8 mouse cellular contexts compared by ENCODE assay signal in the genomic region with DNA sequence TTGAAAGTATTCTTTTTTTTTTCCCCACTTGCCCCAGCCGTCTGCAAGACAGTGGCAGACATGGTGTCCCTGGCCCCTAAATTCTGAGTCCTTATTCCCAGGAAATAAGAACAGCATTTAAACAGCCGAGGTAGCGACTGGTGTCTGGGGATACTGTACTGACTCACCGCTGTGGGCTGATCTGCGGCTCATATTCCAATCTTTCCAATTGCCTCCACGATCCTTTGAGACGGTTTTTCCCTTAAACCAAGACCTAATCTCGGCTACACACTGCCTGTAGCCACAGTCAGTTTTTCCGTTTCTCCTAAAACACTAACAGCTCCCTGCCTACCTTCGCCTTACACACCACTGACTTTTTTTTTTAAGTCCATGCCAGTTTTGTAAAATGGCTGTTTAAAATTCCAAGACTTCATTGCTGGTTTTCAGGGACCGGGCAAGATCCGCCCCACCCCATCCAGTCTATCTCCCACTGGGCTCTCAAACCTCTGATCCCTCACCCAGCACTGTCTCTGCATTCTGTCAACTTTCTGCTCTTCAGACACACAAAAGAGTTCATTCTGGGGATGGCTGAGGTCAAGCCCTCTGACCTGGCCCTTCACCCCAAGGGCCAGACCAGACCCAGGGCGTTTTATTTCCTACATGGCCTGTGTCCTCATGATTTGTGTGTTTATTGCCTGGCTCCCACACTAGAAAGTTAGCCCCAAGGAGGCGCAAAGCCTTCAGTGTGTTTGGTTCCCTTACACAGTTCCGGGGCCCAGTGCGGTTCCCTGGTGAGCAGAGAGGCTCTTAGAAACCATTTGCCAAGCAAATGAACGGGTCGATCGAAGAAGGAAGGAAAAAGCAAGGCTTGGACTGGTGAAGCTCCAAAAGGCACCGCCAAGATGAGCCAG. TPM values are rescaled to one million over a fixed set of nuclear protein-coding genes. Genes with fewer than 3 reads are reported as not detected.
DNase-seq lines count a peak whose midpoint lies in the region; ATAC-seq and TF ChIP-seq lines count a peak whose summit lies in the region.

No protein-coding gene starts in this region.

- intact Hi-C loops in gastrocnemius, adult 2 months (cut with DNase I) = no loop called here

- TF ChIP-seq CTCF in gastrocnemius, adult 2 months (IDR thresholded peaks at IDR 0.05) = no peak

- H3K4me3 ChIP-seq in gastrocnemius, adult 2 months = no peak overlapping the region
- peak overlapping the region; percentile 100 for H3K4me3 ChIP-seq in forebrain, embryonic 10.5 days
- peak overlapping the region; percentile 98 for H3K4me3 ChIP-seq in limb, embryonic 14.5 days (replicated peaks; ENCODE audit: low read length)

- peak overlapping the region; percentile 100 for H3K9ac ChIP-seq in limb, embryonic 14.5 days (ENCODE audit: low read depth, low read length, severe bottlenecking)

- WGBS in forebrain, embryonic 10.5 days = 23% methylated on average over 20 of the region's 20 CpGs
- WGBS in limb, embryonic 14.5 days = 13% methylated on average over 20 of the region's 20 CpGs

- H3K9me3 ChIP-seq in forebrain, embryonic 10.5 days = peaks cover 7% of the 10 kb centered on the region; the same call in 1 of the 2 replicates
- H3K9me3 ChIP-seq in limb, embryonic 14.5 days (ENCODE audit: control insufficient read depth, low read length) = no peaks in the 10 kb centered on the region

- H3K27ac ChIP-seq in gastrocnemius, adult 2 months = peak overlapping the region; percentile 20; the same call in 1 of the 2 replicates
- peak overlapping the region; percentile 100 for H3K27ac ChIP-seq in forebrain, embryonic 10.5 days
- peak overlapping the region; percentile 63 for H3K27ac ChIP-seq in limb, embryonic 14.5 days (replicated peaks; ENCODE audit: low read depth, low read length)

- 0 out of 2 replicates have a peak, but pooled peaks cover 4% of the 10 kb centered on the region for H3K27me3 ChIP-seq in forebrain, embryonic 10.5 days (ENCODE audit: poor library complexity, severe bottlenecking)
- no peaks in the 10 kb centered on the region for H3K27me3 ChIP-seq in limb, embryonic 14.5 days (ENCODE audit: control insufficient read depth, insufficient read depth, low read length)

- H3K4me1 ChIP-seq in forebrain, embryonic 10.5 days = peaks cover 43% of the 10 kb centered on the region
- H3K4me1 ChIP-seq in limb, embryonic 14.5 days (ENCODE audit: control insufficient read depth, insufficient read depth, low read length) = peaks cover 32% of the 10 kb centered on the region

- no peak for DNase-seq in gastrocnemius, adult 2 months
- DNase-seq in gastrocnemius, postnatal 10 days = no peak
- DNase-seq in 3134 (ENCODE audit: extremely low read depth, insufficient read length, low spot score) = peak; percentile 52
- DNase-seq in forebrain, embryonic 10.5 days (ENCODE audit: extremely low spot score, low spot score) = no peak
- no peak for DNase-seq in limb, embryonic 14.5 days (ENCODE audit: low spot score)
- DNase-seq in cerebellum, postnatal 4 days (ENCODE audit: low spot score in 2 of 2) = no peak
- DNase-seq in thymus, postnatal 25 days = no peak
- no peak for DNase-seq in cerebellum, adult 9-10 months

- no peak for TF ChIP-seq POLR2A in limb, embryonic 14.5 days (IDR thresholded peaks at IDR 0.05; ENCODE audit: borderline replicate concordance, extremely low read depth, insufficient read depth, insufficient read length)

- H3K36me3 ChIP-seq in forebrain, embryonic 10.5 days (replicated peaks) = peaks cover 91% of the 10 kb centered on the region
- peaks cover 72% of the 10 kb centered on the region for H3K36me3 ChIP-seq in limb, embryonic 14.5 days (ENCODE audit: control insufficient read depth, insufficient read depth, low read length)

- no peak for ATAC-seq in limb, embryonic 14.5 days (ENCODE audit: low FRiP score, low read depth)

- H3K4me2 ChIP-seq in limb, embryonic 14.5 days (replicated peaks; ENCODE audit: low read depth, low read length, severe bottlenecking) = peak overlapping the region; percentile 97

RNA-seq across cellular contexts. Expression of gene Tnrc18, which starts 6.5 kb away (rescaled TPM):
- 10 to 100 TPM; 31.5 to 32.0 TPM for total RNA-seq in gastrocnemius, adult 2 months (2021)
- total RNA-seq in gastrocnemius, postnatal 10 days (2021) = 10 to 100 TPM; 44.8 to 64.7 TPM
- 21.5 and 22.7 TPM in 2 replicates for polyA plus RNA-seq in forebrain, embryonic 10.5 days (2016; fragmentation: Nextera tagmentation; extraction: Ambion mirVana)
- 61.1 and 85.3 TPM in 2 replicates for polyA plus RNA-seq in limb, embryonic 14.5 days (2012; rRNA removed)
- polyA plus RNA-seq in limb, embryonic 14.5 days (2014; fragmentation: Nextera tagmentation; extraction: Ambion mirVana) = 46.6 and 55.7 TPM in 2 replicates

Comparison
In these comparisons a context has a peak if more than half of its experiments do, and no peak if none do; other contexts are left out.
1. H3K27ac ChIP-seq: peak in every context shown above with its lines; median percentile 100 in forebrain, embryonic 10.5 days; 63 in limb, embryonic 14.5 days; 20 in gastrocnemius, adult 2 months.